Mouse (Mus musculus) heart, postnatal 25 days (tissue): Measurements from ENCODE around the gene Map3k6. TPM values are rescaled to one million over a fixed set of nuclear protein-coding genes. Genes with fewer than 3 reads are reported as not detected.
A peak's percentile ranks its signal among the peaks of the same experiment; 100 is the strongest.

Experiments
- DNase-seq: peaks from one replicate; pipeline ENCODE4 v3.0.0; 2022; ENCODE audit warnings: low spot score
- intact Hi-C: fragments of 180-260 bp; cut with DNase I; formaldehyde crosslinking; loops from one replicate; pipeline ENCODE4 v1.15.1; 2025
- microRNA-seq: library from miRNA; unstranded; fragments of <30 nt; microRNA quantifications from one replicate; pipeline ENCODE4 v1.2.0, GENCODE M21; 2022
- total RNA-seq, 2 experiments: library from RNA; stranded (reverse); gene quantifications; 2 replicates each; pipeline ENCODE4 v1.2.3; 2021

Gene Map3k6
- total RNA-seq, 2 experiments from 2014 or later, result 10.8 to 20.1 TPM

GRCm38 (mm10) chr4:133301802-133302201 is 61.2 kb downstream of the Map3k6 start:
- peak; percentile 28 for DNase-seq
- intact Hi-C loops, result loop anchor here (1.0 kb wide), 1 partner anchor 293 kb away; no protein-coding TSS in a partner anchor

Small RNA genes lying within 50 kb of the gene (microRNA-seq; reads per million reads assigned to microRNA genes)
- gene Mir7017, result not detected

Other genes starting within 250 kb of the Map3k6 start
- 10 to 100 TPM; 43.2 to 50.4 TPM for gene Ahdc1, start 229.6 kb upstream of the Map3k6 start, total RNA-seq
- gene Wasf2, start 110.3 kb upstream of the Map3k6 start, total RNA-seq, result 100 to 1,000 TPM in 1 of 2 experiments, 10 to 100 TPM in 1; 77.7 to 110 TPM
- under 1 TPM in 1 of 2 experiments, not detected in 1; 0.53 TPM for gene Cd164l2, start 28.7 kb upstream of the Map3k6 start, total RNA-seq
- under 1 TPM in 1 of 2 experiments, not detected in 1; 0.22 TPM for gene Gpr3, start 28.3 kb upstream of the Map3k6 start, total RNA-seq
- gene Sytl1, start 22.3 kb downstream of the Map3k6 start, total RNA-seq, result under 1 TPM; 0.36 to 0.81 TPM
- 10 to 100 TPM; 24.8 to 25.7 TPM for gene Tmem222, start 37.0 kb downstream of the Map3k6 start, total RNA-seq
- gene Wdtc1, start 112.7 kb downstream of the Map3k6 start, total RNA-seq, result 10 to 100 TPM; 81.2 to 82.7 TPM
- gene Slc9a1, start 128.9 kb downstream of the Map3k6 start, total RNA-seq, result 10 to 100 TPM; 16.3 to 20.0 TPM
- 1 to 10 TPM; 2.5 to 4.0 TPM for gene Tent5b, start 239.3 kb downstream of the Map3k6 start, total RNA-seq